Mouse (Mus musculus): ENCODE results near the gene Trim46. TPM values are rescaled to one million over a fixed set of nuclear protein-coding genes. Genes with fewer than 3 reads are reported as not detected.
A peak's percentile ranks its signal among the peaks of the same experiment; 100 is the strongest.

The Trim46 gene
- polyA plus RNA-seq, 1 experiment, result 12.1 TPM

GRCm38 (mm10) chr3:89280606-89281511 lies 34.8 kb upstream of the Trim46 start, which contains the start of gene Efna1:
TSS of gene Efna1 (minus strand) at chr3:89281142.
- WGBS, result 2% methylated on average over 52 of the region's 52 CpGs
- DNase-seq, result peak; percentile 18
- Histone ChIP-seq H3K27ac (ENCODE audit: control insufficient read depth, insufficient read depth, low read length) (no peak within 1 kb of the TSS), H3K36me3 (ENCODE audit: control insufficient read depth, insufficient read depth, low read length) (no peaks in the 10 kb centered on the region), H3K4me3 (ENCODE audit: control insufficient read depth, insufficient read depth, low read length) (peak within 1 kb of the TSS; percentile 41), H3K4me1 (replicated peaks; ENCODE audit: control insufficient read depth, insufficient read depth, low read length) (peaks cover 13% of the 10 kb centered on the region), H3K27me3 (ENCODE audit: control insufficient read depth, insufficient read depth, low read length) (peaks cover 21% of the 10 kb centered on the region)
- TF ChIP-seq POLR2A (IDR thresholded peaks at IDR 0.05; ENCODE audit: control insufficient read depth, extremely low read depth, insufficient read depth, low read length, poor library complexity) (no peak), CTCF (IDR thresholded peaks at IDR 0.05; ENCODE audit: borderline replicate concordance, control insufficient read depth, extremely low read depth, insufficient read depth, low read length, poor library complexity) (no peak)

- Histone ChIP-seq H3K4me1 (replicated peaks; ENCODE audit: control insufficient read depth, insufficient read depth, low read length) (peaks cover 13% of the 10 kb centered on the region), H3K27me3 (ENCODE audit: control insufficient read depth, insufficient read depth, low read length) (peaks cover 21% of the 10 kb centered on the region), H3K36me3 (ENCODE audit: control insufficient read depth, insufficient read depth, low read length) (no peaks in the 10 kb centered on the region), H3K4me3 (ENCODE audit: control insufficient read depth, insufficient read depth, low read length) (no peak overlapping the region), H3K27ac (ENCODE audit: control insufficient read depth, insufficient read depth, low read length) (no peak overlapping the region)
- no peak for TF ChIP-seq POLR2A (IDR thresholded peaks at IDR 0.05; ENCODE audit: control insufficient read depth, extremely low read depth, insufficient read depth, low read length, poor library complexity)
- no peak for TF ChIP-seq CTCF (IDR thresholded peaks at IDR 0.05; ENCODE audit: borderline replicate concordance, control insufficient read depth, extremely low read depth, insufficient read depth, low read length, poor library complexity)
- DNase-seq, result no peak
- 4% methylated on average over 29 of the region's 29 CpGs for WGBS
Measured at GRCm38 (mm10) chr3:89280050-89280605, 34.0 kb upstream of the Trim46 start.

- peak; percentile 14 for DNase-seq
- TF ChIP-seq CTCF (IDR thresholded peaks at IDR 0.05; ENCODE audit: borderline replicate concordance, control insufficient read depth, extremely low read depth, insufficient read depth, low read length, poor library complexity) (no peak), POLR2A (IDR thresholded peaks at IDR 0.05; ENCODE audit: control insufficient read depth, extremely low read depth, insufficient read depth, low read length, poor library complexity) (no peak)
- WGBS, result 12% methylated on average over 35 of the region's 35 CpGs
- peaks cover 13% of the 10 kb centered on the region for H3K4me1 ChIP-seq (replicated peaks; ENCODE audit: control insufficient read depth, insufficient read depth, low read length)
- peak overlapping the region; percentile 19; the same call in 1 of the 2 replicates for H3K4me3 ChIP-seq (ENCODE audit: control insufficient read depth, insufficient read depth, low read length)
- no peak overlapping the region for H3K27ac ChIP-seq (ENCODE audit: control insufficient read depth, insufficient read depth, low read length)
- peaks cover 21% of the 10 kb centered on the region for H3K27me3 ChIP-seq (ENCODE audit: control insufficient read depth, insufficient read depth, low read length)
- no peaks in the 10 kb centered on the region for H3K36me3 ChIP-seq (ENCODE audit: control insufficient read depth, insufficient read depth, low read length)
Measured at GRCm38 (mm10) chr3:89279153-89279890, 33.2 kb upstream of the Trim46 start.

GRCm38 (mm10) chr3:89278643-89279042 lies 32.5 kb upstream of the Trim46 start:
- Histone ChIP-seq H3K4me3 (ENCODE audit: control insufficient read depth, insufficient read depth, low read length) (no peak overlapping the region), H3K27me3 (ENCODE audit: control insufficient read depth, insufficient read depth, low read length) (peaks cover 21% of the 10 kb centered on the region), H3K36me3 (ENCODE audit: control insufficient read depth, insufficient read depth, low read length) (no peaks in the 10 kb centered on the region), H3K4me1 (replicated peaks; ENCODE audit: control insufficient read depth, insufficient read depth, low read length) (peaks cover 13% of the 10 kb centered on the region), H3K27ac (ENCODE audit: control insufficient read depth, insufficient read depth, low read length) (no peak overlapping the region)
- TF ChIP-seq POLR2A (IDR thresholded peaks at IDR 0.05; ENCODE audit: control insufficient read depth, extremely low read depth, insufficient read depth, low read length, poor library complexity), result no peak
- no peak for TF ChIP-seq CTCF (IDR thresholded peaks at IDR 0.05; ENCODE audit: borderline replicate concordance, control insufficient read depth, extremely low read depth, insufficient read depth, low read length, poor library complexity)
- 58% methylated on average over 8 of the region's 8 CpGs for WGBS
- DNase-seq, result no peak

GRCm38 (mm10) chr3:89278107-89278506 lies 32.0 kb upstream of the Trim46 start:
- peaks cover 21% of the 10 kb centered on the region for H3K27me3 ChIP-seq (ENCODE audit: control insufficient read depth, insufficient read depth, low read length)
- DNase-seq, result no peak
- peaks cover 13% of the 10 kb centered on the region for H3K4me1 ChIP-seq (replicated peaks; ENCODE audit: control insufficient read depth, insufficient read depth, low read length)
- WGBS, result 93% methylated on average over 7 of the region's 7 CpGs
- TF ChIP-seq CTCF (IDR thresholded peaks at IDR 0.05; ENCODE audit: borderline replicate concordance, control insufficient read depth, extremely low read depth, insufficient read depth, low read length, poor library complexity) (no peak), POLR2A (IDR thresholded peaks at IDR 0.05; ENCODE audit: control insufficient read depth, extremely low read depth, insufficient read depth, low read length, poor library complexity) (no peak)
- H3K4me3 ChIP-seq (ENCODE audit: control insufficient read depth, insufficient read depth, low read length), result peak overlapping the region; percentile 3; the same call in 1 of the 2 replicates
- no peaks in the 10 kb centered on the region for H3K36me3 ChIP-seq (ENCODE audit: control insufficient read depth, insufficient read depth, low read length)
- H3K27ac ChIP-seq (ENCODE audit: control insufficient read depth, insufficient read depth, low read length), result no peak overlapping the region
